Mouse (Mus musculus) heart, adult 8-10 months (tissue): ENCODE results near the gene Ext2. TPM values are rescaled to one million over a fixed set of nuclear protein-coding genes. Genes with fewer than 3 reads are reported as not detected.
A peak's percentile ranks its signal among the peaks of the same experiment; 100 is the strongest.

Experiments
- DNase-seq: peaks from one replicate; pipeline ENCODE4 v3.0.0; 2022; ENCODE audit warnings: low spot score
- total RNA-seq, 4 experiments: library from RNA; stranded (reverse); gene quantifications; 2 replicates each; pipeline ENCODE4 v1.2.4; 2022

Gene Ext2
- total RNA-seq, 4 experiments from 2014 or later, result 40.9 to 43.0 (median 42.0) TPM

- DNase-seq, result no peak
These were observed 139.7 kb downstream of the Ext2 start for GRCm38 (mm10) chr2:93682601-93683202.

- DNase-seq, result no peak
These were observed 141.0 kb downstream of the Ext2 start for GRCm38 (mm10) chr2:93681321-93681720.

- DNase-seq, result no peak
These were observed 145.1 kb downstream of the Ext2 start for GRCm38 (mm10) chr2:93677231-93677630.

- DNase-seq, result no peak
These were observed 150.7 kb downstream of the Ext2 start for GRCm38 (mm10) chr2:93671573-93672184.

GRCm38 (mm10) chr2:93666146-93666858, 156.1 kb downstream of the Ext2 start:
- DNase-seq, result no peak

GRCm38 (mm10) chr2:93665472-93665871, 156.9 kb downstream of the Ext2 start:
- DNase-seq, result no peak

- DNase-seq, result no peak
These were observed 160.0 kb downstream of the Ext2 start for GRCm38 (mm10) chr2:93662240-93662865.

- DNase-seq, result no peak
These were observed 161.3 kb downstream of the Ext2 start for GRCm38 (mm10) chr2:93661096-93661495.

- DNase-seq, result no peak
These were observed 162.6 kb downstream of the Ext2 start for GRCm38 (mm10) chr2:93659705-93660308.

GRCm38 (mm10) chr2:93659004-93659403, 163.4 kb downstream of the Ext2 start:
- DNase-seq, result peak; percentile 25

GRCm38 (mm10) chr2:93654336-93655055, 167.9 kb downstream of the Ext2 start:
- DNase-seq, result no peak

- DNase-seq, result no peak
These were observed 173.0 kb downstream of the Ext2 start for GRCm38 (mm10) chr2:93649243-93649870.

- no peak for DNase-seq
These were observed 174.3 kb downstream of the Ext2 start for GRCm38 (mm10) chr2:93647924-93648575.

- no peak for DNase-seq
These were observed 175.1 kb downstream of the Ext2 start for GRCm38 (mm10) chr2:93647051-93647923.

- no peak for DNase-seq
These were observed 176.6 kb downstream of the Ext2 start for GRCm38 (mm10) chr2:93645626-93646320.

- no peak for DNase-seq
These were observed 177.2 kb downstream of the Ext2 start for GRCm38 (mm10) chr2:93645197-93645596.

- no peak for DNase-seq
These were observed 177.6 kb downstream of the Ext2 start for GRCm38 (mm10) chr2:93644731-93645130.

GRCm38 (mm10) chr2:93644234-93644633, 178.1 kb downstream of the Ext2 start:
- no peak for DNase-seq

- no peak for DNase-seq
These were observed 179.0 kb downstream of the Ext2 start for GRCm38 (mm10) chr2:93643403-93643780.
